Mouse (Mus musculus) lung, adult 2 months (tissue): Measurements from ENCODE around the gene Tex46. TPM values are rescaled to one million over a fixed set of nuclear protein-coding genes. Genes with fewer than 3 reads are reported as not detected.

Source experiments
- DNase-seq: peaks from one replicate; pipeline ENCODE4 v3.0.0; 2022
- H3K4me1 ChIP-seq: fragments of 200-500 bp; 2 replicates; pipeline ENCODE4 v1.6.1; 2011; ENCODE audit warnings: low read length; ENCODE audit not compliant: control insufficient read depth, insufficient read depth
- H3K4me3 ChIP-seq: fragments of 200-500 bp; replicated peaks from 2 replicates; pipeline ENCODE3; 2011; ENCODE audit warnings: low read depth, mild to moderate bottlenecking, control low read depth, low read length; ENCODE audit errors: extremely low read depth
- CTCF ChIP-seq: fragments of 200-500 bp; IDR thresholded peaks from 2 replicates; pipeline ENCODE4 v1.5.1; 2011; ENCODE audit warnings: mild to moderate bottlenecking, low read length, control low read depth; ENCODE audit not compliant: insufficient read depth
- POLR2A ChIP-seq: fragments of 200-500 bp; IDR thresholded peaks from 2 replicates; pipeline ENCODE4 v1.6.1; 2011; ENCODE audit warnings: low read depth, mild to moderate bottlenecking, control low read depth, low read length, borderline replicate concordance; ENCODE audit errors: extremely low read depth
- WGBS: fragments of 180-500 bp; shearing (Covaris S2); methylation state at CpG from one replicate; pipeline ENCODE4 v1.1.7; 2018; 5-methylcytosine and 5-hydroxymethylcytosine counted together
- polyA plus RNA-seq: library from polyadenylated mRNA; depleted of rRNA; stranded (reverse); fragments of >200 nt; gene quantifications from 2 replicates; pipeline ENCODE4 v1.2.3, GENCODE M21; 2012

The Tex46 gene
- polyA plus RNA-seq, 1 experiment: not detected

DNA sequence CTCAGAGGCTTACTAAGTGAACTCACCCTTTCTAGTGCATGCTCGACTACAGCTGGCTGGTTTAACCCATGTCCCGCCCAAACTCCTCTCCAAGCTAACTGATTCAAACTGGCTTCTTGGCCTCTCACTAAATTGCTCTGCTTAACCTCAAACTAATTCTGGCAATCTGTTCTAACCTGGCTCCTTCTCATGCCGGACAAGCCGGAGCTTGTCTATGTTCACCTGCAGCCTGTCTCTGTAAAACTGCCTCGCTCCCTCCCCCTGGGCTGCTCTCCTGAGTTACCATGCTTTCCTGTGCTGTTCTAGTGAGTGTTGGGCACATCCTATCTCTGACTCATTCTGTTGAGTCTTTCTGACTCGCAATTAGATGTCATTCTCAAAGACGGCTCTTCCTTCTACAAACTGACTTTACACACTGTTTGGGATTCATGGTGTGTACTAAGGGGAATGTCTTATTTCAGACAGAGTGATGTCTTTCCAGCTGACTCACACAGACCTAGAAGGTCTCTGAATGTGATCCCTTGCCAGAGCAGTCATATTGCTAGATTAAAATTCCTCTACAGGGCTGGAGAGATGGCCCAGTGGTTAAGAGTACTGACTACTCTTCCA is 11.9 kb upstream of the Tex46 start:
- TF ChIP-seq CTCF (no peak), POLR2A (no peak)
- DNase-seq: no peak
- WGBS: 69% methylated on average over 7 of the region's 7 CpGs
- Histone ChIP-seq H3K4me3 (no peak overlapping the region), H3K4me1 (peaks cover 13% of the 10 kb centered on the region)

DNA sequence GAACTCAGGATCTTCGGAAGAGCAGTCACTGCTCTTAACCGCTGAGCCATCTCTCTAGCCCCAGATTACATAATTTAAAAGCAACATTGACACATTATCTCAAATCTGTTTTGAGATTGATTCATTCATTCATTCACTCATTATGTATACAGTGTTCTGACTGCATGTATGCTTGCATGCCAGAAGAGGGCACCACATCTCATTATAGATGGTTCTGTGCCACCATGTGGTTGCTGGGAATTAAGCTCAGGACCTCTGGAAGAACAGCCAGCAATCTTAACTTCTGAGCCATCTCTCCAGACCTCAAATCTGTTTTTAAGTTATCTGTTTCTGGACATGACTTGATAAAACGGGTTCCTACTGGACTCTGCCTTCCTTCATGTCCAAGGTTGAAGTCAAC is 10.4 kb upstream of the Tex46 start:
- Histone ChIP-seq H3K4me1 (peaks cover 13% of the 10 kb centered on the region), H3K4me3 (no peak overlapping the region)
- TF ChIP-seq POLR2A (no peak), CTCF (no peak)
- 97% methylated on average over 3 of the region's 3 CpGs for WGBS
- no peak for DNase-seq

DNA sequence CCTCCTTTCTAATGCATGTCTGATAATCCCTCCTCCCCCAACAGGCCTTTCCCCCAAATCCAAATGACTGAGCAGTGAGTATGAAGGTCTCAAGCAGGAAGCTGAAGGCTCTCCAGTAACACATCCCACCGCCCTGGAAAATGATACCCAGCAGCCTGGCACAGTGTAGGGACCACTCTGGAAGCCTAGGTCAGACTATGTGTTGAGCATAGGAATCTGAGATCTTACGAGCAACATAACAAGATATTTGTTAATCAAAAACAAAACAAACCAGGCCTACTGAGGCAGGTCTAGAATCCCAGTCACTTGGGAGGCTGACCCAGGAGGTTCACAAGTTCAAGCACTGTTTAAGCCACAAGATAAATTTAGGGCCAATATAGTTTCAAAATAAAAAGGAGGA is 9.7 kb upstream of the Tex46 start:
- peaks cover 13% of the 10 kb centered on the region for H3K4me1 ChIP-seq
- no peak for DNase-seq
- TF ChIP-seq CTCF: no peak
- no peak for TF ChIP-seq POLR2A
- H3K4me3 ChIP-seq: no peak overlapping the region
- WGBS: 87% methylated on average over 2 of the region's 2 CpGs

GRCm38 (mm10) chr4:136601476-136601875 is 8.8 kb upstream of the Tex46 start:
- under 1% methylated on average over 13 of the region's 13 CpGs for WGBS

GRCm38 (mm10) chr4:136602018-136602554 is 8.2 kb upstream of the Tex46 start:
- under 1% methylated on average over 67 of the region's 68 CpGs for WGBS
- TF ChIP-seq CTCF (no peak), POLR2A (no peak)
- peak overlapping the region; percentile 60 for H3K4me3 ChIP-seq
- peak; percentile 67 for DNase-seq
- H3K4me1 ChIP-seq: peaks cover 11% of the 10 kb centered on the region

More at GRCm38 (mm10) chr4:136601476-136601875, 8.8 kb upstream of the Tex46 start:
- peaks cover 11% of the 10 kb centered on the region for H3K4me1 ChIP-seq
- TF ChIP-seq CTCF (no peak), POLR2A (no peak)
- H3K4me3 ChIP-seq: peak overlapping the region; percentile 60
- DNase-seq: peak; percentile 36

GRCm38 (mm10) chr4:136602568-136602967 is 7.7 kb upstream of the Tex46 start, which contains the start of gene Kdm1a:
Gene Kdm1a, minus strand, starts transcription at chr4:136602723.
- Histone ChIP-seq H3K4me3 (peak within 1 kb of the TSS; percentile 60), H3K4me1 (peaks cover 11% of the 10 kb centered on the region)
- DNase-seq: peak; percentile 94
- TF ChIP-seq POLR2A (peak; percentile 79), CTCF (peak; percentile 76)
- WGBS: under 1% methylated on average over 45 of the region's 45 CpGs

- WGBS: 87% methylated on average over 19 of the region's 19 CpGs
- TF ChIP-seq POLR2A (no peak), CTCF (no peak)
- no peak overlapping the region for H3K4me3 ChIP-seq
- no peak for DNase-seq
- H3K4me1 ChIP-seq: peaks cover 6% of the 10 kb centered on the region; the same call in 1 of the 2 replicates
Observed at GRCm38 (mm10) chr4:136605756-136606485, 4.3 kb upstream of the Tex46 start.

DNA sequence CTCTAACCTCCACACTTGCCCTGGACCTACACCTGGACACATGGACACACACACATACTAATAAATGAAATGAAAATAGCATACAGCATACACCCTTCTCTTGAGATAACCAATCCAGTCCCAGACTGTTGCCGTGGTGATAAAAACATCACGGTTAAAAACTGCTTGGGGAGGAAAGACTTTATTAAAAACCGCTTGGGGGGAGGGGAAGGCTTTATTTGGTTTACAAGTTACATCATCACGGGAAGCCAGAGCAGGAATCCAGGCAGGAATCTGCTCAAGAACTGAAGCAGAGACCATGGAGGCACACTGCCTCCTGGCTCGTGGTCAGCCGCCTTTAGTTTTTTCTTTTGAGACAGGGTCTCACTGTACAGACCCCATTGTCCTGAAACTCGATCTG is 3.4 kb downstream of the Tex46 start:
- DNase-seq: no peak
- 43% methylated on average over 7 of the region's 7 CpGs for WGBS
- TF ChIP-seq CTCF (no peak), POLR2A (no peak)
- no peaks in the 10 kb centered on the region for H3K4me1 ChIP-seq
- no peak overlapping the region for H3K4me3 ChIP-seq

GRCm38 (mm10) chr4:136621336-136621735 is 11.1 kb downstream of the Tex46 start:
- 3% methylated on average over 1 of the region's 1 CpGs for WGBS
- peak; percentile 12 for DNase-seq
- H3K4me3 ChIP-seq: no peak overlapping the region
- TF ChIP-seq CTCF: peak; percentile 66; the same call in 1 of the 2 replicates
- TF ChIP-seq POLR2A: no peak
- no peaks in the 10 kb centered on the region for H3K4me1 ChIP-seq

- H3K4me3 ChIP-seq: no peak overlapping the region
- 58% methylated on average over 5 of the region's 5 CpGs for WGBS
- DNase-seq: no peak
- TF ChIP-seq POLR2A (no peak), CTCF (no peak)
- no peaks in the 10 kb centered on the region for H3K4me1 ChIP-seq
Observed at GRCm38 (mm10) chr4:136621956-136622355, 11.7 kb downstream of the Tex46 start.

DNA sequence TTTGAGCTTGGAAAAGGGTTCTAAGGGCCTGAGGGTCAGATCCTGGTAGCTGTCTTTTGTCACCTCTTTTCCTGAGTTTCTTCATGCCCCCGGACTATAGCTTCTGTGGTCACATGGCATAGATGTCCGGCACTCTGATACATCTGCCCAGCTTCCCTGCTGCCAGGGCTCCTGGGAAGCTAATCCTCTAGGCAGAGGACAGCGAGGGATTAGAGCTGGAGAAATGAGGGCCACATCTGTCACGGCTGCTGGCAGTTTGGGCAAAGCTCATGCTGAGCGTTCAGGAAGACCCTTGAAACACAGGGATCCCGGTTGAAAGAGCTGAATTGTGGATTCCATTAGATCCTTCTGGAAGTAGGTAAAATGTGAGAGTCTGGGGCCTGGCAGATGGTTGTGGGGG is 12.2 kb downstream of the Tex46 start, which contains the start of gene Lactbl1:
Gene Lactbl1, plus strand, starts transcription at position 234 of the 400 bp plus-strand sequence.
- 50% methylated on average over 6 of the region's 6 CpGs for WGBS
- Histone ChIP-seq H3K4me1 (no peaks in the 10 kb centered on the region), H3K4me3 (no peak within 1 kb of the TSS)
- TF ChIP-seq CTCF (no peak), POLR2A (no peak)
- no peak for DNase-seq
